Mouse (Mus musculus) lung, postnatal 0 days (tissue): ENCODE results near the gene Rad51b. TPM values are rescaled to one million over a fixed set of nuclear protein-coding genes. Genes with fewer than 3 reads are reported as not detected.

Experiments used
- ATAC-seq: fragments of 200-750 bp; cut with Nextera tagmentation; 2 replicates; pipeline ENCODE4 v1.8.0; 2017; ENCODE audit warnings: moderate library complexity
- DNase-seq: peaks from one replicate; pipeline ENCODE4 v3.0.0-alpha.2; 2016; ENCODE audit warnings: low spot score
- H3K27ac ChIP-seq: fragments of 300-500 bp; sonication (generic); 2 replicates; pipeline ENCODE4 v1.5.1; 2014; ENCODE audit warnings: antibody characterized with exemption, mild to moderate bottlenecking, low read length, mixed read lengths
- H3K27me3 ChIP-seq: fragments of 300-500 bp; sonication (generic); replicated peaks from 2 replicates; pipeline ENCODE4 v1.6.1; 2014; ENCODE audit warnings: low read length, mixed read lengths; ENCODE audit not compliant: insufficient read depth
- H3K36me3 ChIP-seq: fragments of 300-500 bp; sonication (generic); 2 replicates; pipeline ENCODE4 v1.6.1; 2014; ENCODE audit warnings: low read length, mixed read lengths; ENCODE audit not compliant: insufficient read depth
- H3K4me1 ChIP-seq: fragments of 300-500 bp; sonication (generic); 2 replicates; pipeline ENCODE4 v1.6.1; 2014; ENCODE audit warnings: antibody characterized with exemption, low read depth, low read length, mixed read lengths; ENCODE audit not compliant: insufficient read depth
- H3K4me2 ChIP-seq: fragments of 300-500 bp; sonication (generic); replicated peaks from 2 replicates; pipeline ENCODE4 v1.6.1; 2014; ENCODE audit warnings: low read depth, mild to moderate bottlenecking, low read length, moderate library complexity, mixed read lengths
- H3K4me3 ChIP-seq: fragments of 300-500 bp; sonication (generic); 2 replicates; pipeline ENCODE4 v1.5.1; 2014; ENCODE audit warnings: low read depth, low read length
- H3K9ac ChIP-seq: fragments of 300-500 bp; sonication (generic); replicated peaks from 2 replicates; pipeline ENCODE4 v1.6.1; 2014; ENCODE audit warnings: low read depth, mild to moderate bottlenecking
- H3K9me3 ChIP-seq: fragments of 300-500 bp; sonication (generic); 2 replicates; pipeline ENCODE4 v1.6.1; 2016; ENCODE audit warnings: low read length, mixed read lengths
- CTCF ChIP-seq: IDR thresholded peaks from 2 replicates; pipeline ENCODE4 v1.5.1; 2016; ENCODE audit warnings: antibody characterized with exemption, mild to moderate bottlenecking
- EP300 ChIP-seq: IDR thresholded peaks from 2 replicates; pipeline ENCODE4 v1.6.1; 2016; ENCODE audit warnings: antibody characterized with exemption, mild to moderate bottlenecking, control low read depth
- WGBS: fragments of 180-500 bp; shearing (Covaris S2); extraction: QIAGEN DNeasy Blood & Tissue Kit; methylation state at CpG from one replicate; pipeline ENCODE4 v1.1.7; 2014; 5-methylcytosine and 5-hydroxymethylcytosine counted together
- polyA plus RNA-seq: library from polyadenylated mRNA; unstranded; fragments of >200 nt; fragmentation: Nextera tagmentation; extraction: Ambion mirVana; gene quantifications from 2 replicates; pipeline ENCODE4 v1.2.1, GENCODE M21; 2015

The Rad51b gene
- polyA plus RNA-seq, 1 experiment from 2014 or later: 1.3 TPM

DNA sequence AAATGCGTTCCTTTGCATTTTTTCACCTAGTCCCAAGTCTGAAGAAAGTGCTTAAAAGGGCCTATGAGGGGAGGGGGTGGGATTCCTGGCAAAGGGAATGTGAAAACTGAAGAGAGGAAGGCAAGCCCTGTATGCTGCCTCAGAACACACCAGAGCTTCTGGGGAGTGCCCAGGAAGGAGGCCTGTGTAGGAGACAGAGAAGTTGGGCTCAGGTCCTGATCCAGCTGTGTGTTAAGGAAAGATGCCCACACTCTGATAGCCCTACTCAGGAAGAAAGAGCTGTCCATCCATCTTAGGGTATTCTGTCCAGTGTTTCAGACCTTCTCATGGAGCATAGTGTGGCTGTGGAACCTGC, 422.7 kb downstream of the Rad51b start:
- H3K4me3 ChIP-seq: no peak overlapping the region
- no peaks in the 10 kb centered on the region for H3K4me1 ChIP-seq
- H3K36me3 ChIP-seq: no peaks in the 10 kb centered on the region
- no peak for TF ChIP-seq CTCF
- TF ChIP-seq EP300: no peak
- no peak overlapping the region for H3K27ac ChIP-seq
- ATAC-seq (no peak), DNase-seq (no peak)
- no peak overlapping the region for H3K4me2 ChIP-seq
- no peaks in the 10 kb centered on the region for H3K27me3 ChIP-seq
- 48% methylated on average over 1 of the region's 1 CpGs for WGBS
- H3K9ac ChIP-seq: no peak overlapping the region
- H3K9me3 ChIP-seq: no peaks in the 10 kb centered on the region

DNA sequence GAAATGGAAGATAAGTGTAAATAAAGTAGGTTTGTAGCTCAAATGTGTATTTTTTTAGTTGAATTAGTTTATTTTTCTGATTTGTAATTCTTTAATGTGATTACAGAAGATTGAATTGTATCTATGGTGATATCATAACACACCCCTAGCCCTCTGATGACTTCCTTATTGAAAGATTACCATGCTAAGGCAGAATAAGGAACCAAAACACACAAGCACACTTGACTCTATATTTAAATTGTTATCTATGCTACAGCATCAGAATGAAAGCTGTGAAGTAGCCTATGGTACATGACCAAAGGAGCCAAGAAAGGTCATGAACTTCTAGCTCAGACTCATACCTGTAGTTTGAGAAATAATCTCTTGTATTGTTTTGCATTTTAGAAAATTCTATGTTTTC, 427.8 kb downstream of the Rad51b start:
- DNase-seq: no peak
- H3K27me3 ChIP-seq: no peaks in the 10 kb centered on the region
- no peak for ATAC-seq
- H3K4me2 ChIP-seq: no peak overlapping the region
- no peaks in the 10 kb centered on the region for H3K36me3 ChIP-seq
- H3K9ac ChIP-seq: no peak overlapping the region
- no peak overlapping the region for H3K27ac ChIP-seq
- H3K4me1 ChIP-seq: no peaks in the 10 kb centered on the region
- H3K4me3 ChIP-seq: no peak overlapping the region
- peaks cover 7% of the 10 kb centered on the region; the same call in 1 of the 2 replicates for H3K9me3 ChIP-seq
- TF ChIP-seq EP300 (no peak), CTCF (no peak)

DNA sequence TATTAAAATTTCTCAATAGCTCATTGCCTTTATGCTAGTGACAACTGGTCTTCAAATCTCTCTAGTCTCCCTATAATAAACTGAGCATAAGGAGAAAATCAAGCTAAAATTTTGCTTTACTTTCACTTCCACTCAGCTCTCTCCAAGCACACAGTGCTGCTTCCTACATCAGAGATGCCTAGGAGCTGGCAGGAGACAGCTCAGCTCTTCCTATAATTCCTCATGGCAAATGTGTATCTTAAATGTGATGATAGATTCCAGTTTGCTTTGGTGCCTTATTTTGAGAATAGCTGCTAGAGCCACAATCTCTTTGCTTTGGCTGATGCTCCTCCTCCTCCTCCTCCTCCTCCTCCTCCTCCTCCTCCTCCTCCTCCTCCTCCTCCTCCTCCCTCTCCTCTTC, 428.6 kb downstream of the Rad51b start:
- ATAC-seq (no peak), DNase-seq (no peak)
- TF ChIP-seq CTCF (no peak), EP300 (no peak)
- no peak overlapping the region for H3K9ac ChIP-seq
- H3K9me3 ChIP-seq: peaks cover 7% of the 10 kb centered on the region; the same call in 1 of the 2 replicates
- no peak overlapping the region for H3K4me2 ChIP-seq
- H3K27ac ChIP-seq: no peak overlapping the region
- H3K27me3 ChIP-seq: no peaks in the 10 kb centered on the region
- no peaks in the 10 kb centered on the region for H3K36me3 ChIP-seq
- no peak overlapping the region for H3K4me3 ChIP-seq
- no peaks in the 10 kb centered on the region for H3K4me1 ChIP-seq

DNA sequence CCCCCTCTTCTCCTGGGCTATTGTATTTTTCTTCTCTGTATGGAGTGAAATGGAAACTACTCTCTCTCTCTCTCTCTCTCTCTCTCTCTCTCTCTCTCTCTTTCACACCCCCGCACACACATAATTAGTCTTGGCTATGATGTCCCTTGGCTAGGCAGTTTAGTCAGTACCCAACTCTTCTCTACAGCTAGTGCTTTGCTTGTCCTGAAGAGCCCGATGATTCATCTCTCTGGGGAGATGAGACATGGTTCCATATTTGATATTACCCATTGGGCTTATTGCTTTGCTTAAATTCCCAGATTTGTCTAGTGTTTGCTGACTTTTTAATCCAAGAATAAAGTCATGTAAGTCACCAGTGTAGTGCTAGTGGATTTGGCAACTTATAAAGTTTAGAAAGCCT, 429.0 kb downstream of the Rad51b start:
- Histone ChIP-seq H3K4me2 (no peak overlapping the region), H3K9ac (no peak overlapping the region), H3K36me3 (no peaks in the 10 kb centered on the region), H3K9me3 (peaks cover 7% of the 10 kb centered on the region; the same call in 1 of the 2 replicates), H3K27me3 (no peaks in the 10 kb centered on the region), H3K4me3 (no peak overlapping the region), H3K27ac (no peak overlapping the region), H3K4me1 (no peaks in the 10 kb centered on the region)
- DNase-seq (no peak), ATAC-seq (no peak)
- WGBS: 90% methylated on average over 2 of the region's 2 CpGs
- no peak for TF ChIP-seq CTCF
- TF ChIP-seq EP300: no peak

DNA sequence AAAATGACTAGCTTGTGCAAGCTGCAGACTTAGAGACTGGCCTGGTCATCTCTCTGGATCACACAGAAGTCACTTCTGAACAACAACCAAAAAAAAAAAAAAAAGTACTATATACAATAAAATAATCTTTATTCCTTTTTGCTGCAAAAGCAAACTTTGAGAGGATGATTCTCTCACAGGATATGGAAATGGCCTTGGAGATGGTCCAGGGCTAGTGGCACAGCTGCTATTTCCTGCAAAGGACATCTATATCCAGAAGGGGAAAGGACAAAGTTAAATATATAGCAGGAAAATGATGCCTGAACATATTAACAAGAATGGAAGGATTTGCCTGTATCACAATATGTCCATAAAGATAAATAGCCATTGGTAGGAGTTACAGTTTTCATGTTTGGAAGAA, 429.9 kb downstream of the Rad51b start:
- Histone ChIP-seq H3K27ac (no peak overlapping the region), H3K9ac (no peak overlapping the region), H3K4me3 (no peak overlapping the region), H3K36me3 (no peaks in the 10 kb centered on the region), H3K4me2 (no peak overlapping the region), H3K27me3 (no peaks in the 10 kb centered on the region), H3K9me3 (peaks cover 7% of the 10 kb centered on the region; the same call in 1 of the 2 replicates), H3K4me1 (no peaks in the 10 kb centered on the region)
- TF ChIP-seq CTCF: no peak
- TF ChIP-seq EP300: no peak
- no peak for DNase-seq
- ATAC-seq: no peak

DNA sequence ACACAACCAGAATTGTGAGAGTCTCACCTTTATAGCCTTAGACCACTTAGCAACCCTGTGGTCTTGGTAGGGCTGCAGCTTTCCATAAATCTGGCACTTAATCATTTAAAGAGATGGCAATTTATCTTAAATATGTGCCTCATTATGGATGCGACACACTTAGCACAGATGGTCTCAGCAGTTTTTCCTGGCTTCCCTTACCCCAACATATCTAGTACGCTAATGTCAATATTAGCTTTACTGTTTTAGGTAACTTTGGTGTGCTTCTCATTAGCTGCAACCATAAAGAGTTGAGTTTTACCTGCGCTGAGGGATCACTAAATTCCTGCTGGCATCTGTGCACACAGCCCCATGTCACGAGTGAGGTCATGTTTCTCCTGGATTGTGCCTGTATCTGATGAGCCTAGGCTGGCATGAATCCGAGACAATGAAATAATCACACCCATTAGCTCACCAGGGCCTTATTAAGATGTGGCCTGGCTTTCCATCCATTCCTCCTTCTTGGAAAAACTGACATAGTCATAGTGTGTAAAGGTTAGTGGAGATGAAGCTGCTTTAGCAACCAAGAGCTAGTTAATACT, 432.9 kb downstream of the Rad51b start:
- 54% methylated on average over 5 of the region's 5 CpGs for WGBS
- Histone ChIP-seq H3K4me2 (no peak overlapping the region), H3K9me3 (peaks cover 7% of the 10 kb centered on the region; the same call in 1 of the 2 replicates), H3K4me3 (no peak overlapping the region), H3K27me3 (no peaks in the 10 kb centered on the region), H3K4me1 (no peaks in the 10 kb centered on the region), H3K9ac (no peak overlapping the region), H3K27ac (no peak overlapping the region), H3K36me3 (no peaks in the 10 kb centered on the region)
- DNase-seq (no peak), ATAC-seq (no peak)
- TF ChIP-seq EP300: no peak
- no peak for TF ChIP-seq CTCF

DNA sequence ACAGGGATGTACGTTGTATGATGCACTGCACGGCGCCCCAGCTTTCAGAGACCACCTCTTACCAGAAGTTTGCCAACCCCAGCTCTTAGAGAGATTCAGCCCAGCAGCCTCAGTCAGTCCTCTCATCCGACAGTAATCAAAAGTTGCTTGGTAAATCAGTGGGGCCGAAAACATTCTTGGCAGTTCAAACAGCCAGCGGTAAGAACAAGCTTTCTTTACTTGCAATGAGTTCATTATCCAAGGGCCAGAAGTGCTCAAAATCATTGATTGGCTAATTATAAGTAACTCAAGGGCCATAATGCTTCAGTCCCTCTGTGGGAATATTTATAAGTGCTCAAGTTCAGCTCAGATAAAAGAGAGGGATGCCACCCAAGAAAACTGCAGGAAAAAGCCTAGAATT, 434.8 kb downstream of the Rad51b start:
- Histone ChIP-seq H3K4me1 (peaks cover 3% of the 10 kb centered on the region; the same call in 1 of the 2 replicates), H3K4me2 (no peak overlapping the region), H3K36me3 (no peaks in the 10 kb centered on the region), H3K9ac (no peak overlapping the region), H3K27me3 (no peaks in the 10 kb centered on the region), H3K27ac (no peak overlapping the region), H3K4me3 (no peak overlapping the region), H3K9me3 (peaks cover 7% of the 10 kb centered on the region; the same call in 1 of the 2 replicates)
- no peak for ATAC-seq
- WGBS: 76% methylated on average over 6 of the region's 6 CpGs
- no peak for DNase-seq
- no peak for TF ChIP-seq CTCF
- no peak for TF ChIP-seq EP300
